Mouse (Mus musculus): ENCODE results near the gene Cdhr5. TPM values are rescaled to one million over a fixed set of nuclear protein-coding genes. Genes with fewer than 3 reads are reported as not detected.

Gene Cdhr5
- polyA plus RNA-seq, 1 experiment from 2014 or later = not detected

- Histone ChIP-seq H3K27me3 (ENCODE audit: control insufficient read depth, insufficient read depth, low read length) (0 out of 2 replicates have a peak, but pooled peaks cover 2% of the 10 kb centered on the region), H3K27ac (ENCODE audit: low read depth, low read length) (no peak overlapping the region), H3K9ac (ENCODE audit: low read length) (no peak overlapping the region), H3K4me2 (ENCODE audit: low read depth) (no peak overlapping the region), H3K36me3 (ENCODE audit: control insufficient read depth, insufficient read depth, low read length) (no peaks in the 10 kb centered on the region), H3K4me1 (ENCODE audit: control insufficient read depth, insufficient read depth, low read length) (0 out of 2 replicates have a peak, but pooled peaks cover 3% of the 10 kb centered on the region), H3K9me3 (ENCODE audit: control insufficient read depth, low read length) (no peaks in the 10 kb centered on the region), H3K4me3 (ENCODE audit: low read depth, low read length) (no peak overlapping the region)
- ATAC-seq (ENCODE audit: insufficient read depth, low FRiP score, low TSS enrichment) (no peak), DNase-seq (ENCODE audit: low spot score) (no peak)
- WGBS = 82% methylated on average over 4 of the region's 4 CpGs
Observed at GRCm38 (mm10) chr7:141282756-141283155, 6.2 kb upstream of the Cdhr5 start.

GRCm38 (mm10) chr7:141281442-141281841 lies 4.9 kb upstream of the Cdhr5 start:
- no peak for ATAC-seq (ENCODE audit: insufficient read depth, low FRiP score, low TSS enrichment)

GRCm38 (mm10) chr7:141278766-141279590 lies 2.4 kb upstream of the Cdhr5 start, which contains the start of gene Sct:
Gene Sct (minus strand): TSS chr7:141279133.
- H3K36me3 ChIP-seq (ENCODE audit: control insufficient read depth, insufficient read depth, low read length) = no peaks in the 10 kb centered on the region
- no peak within 1 kb of the TSS for H3K27ac ChIP-seq (ENCODE audit: low read depth, low read length)
- no peaks in the 10 kb centered on the region for H3K9me3 ChIP-seq (ENCODE audit: control insufficient read depth, low read length)
- H3K9ac ChIP-seq (ENCODE audit: low read length) = peak within 1 kb of the TSS; percentile 60
- 1% methylated on average over 46 of the region's 46 CpGs for WGBS
- peak within 1 kb of the TSS; percentile 37 for H3K4me3 ChIP-seq (ENCODE audit: low read depth, low read length)
- DNase-seq (ENCODE audit: low spot score) (peak; percentile 70), ATAC-seq (ENCODE audit: insufficient read depth, low FRiP score, low TSS enrichment) (peak; percentile 67; the same call in 1 of the 2 replicates)
- 0 out of 2 replicates have a peak, but pooled peaks cover 2% of the 10 kb centered on the region for H3K27me3 ChIP-seq (ENCODE audit: control insufficient read depth, insufficient read depth, low read length)
- H3K4me1 ChIP-seq (ENCODE audit: control insufficient read depth, insufficient read depth, low read length) = 0 out of 2 replicates have a peak, but pooled peaks cover 3% of the 10 kb centered on the region
- peak within 1 kb of the TSS; percentile 86 for H3K4me2 ChIP-seq (ENCODE audit: low read depth)

More at GRCm38 (mm10) chr7:141281442-141281841, 4.9 kb upstream of the Cdhr5 start:
- H3K27me3 ChIP-seq (ENCODE audit: control insufficient read depth, insufficient read depth, low read length) = 0 out of 2 replicates have a peak, but pooled peaks cover 2% of the 10 kb centered on the region
- H3K4me1 ChIP-seq (ENCODE audit: control insufficient read depth, insufficient read depth, low read length) = 0 out of 2 replicates have a peak, but pooled peaks cover 3% of the 10 kb centered on the region
- WGBS = 68% methylated on average over 6 of the region's 6 CpGs
- H3K4me2 ChIP-seq (ENCODE audit: low read depth) = no peak overlapping the region
- no peak overlapping the region for H3K27ac ChIP-seq (ENCODE audit: low read depth, low read length)
- no peak overlapping the region for H3K9ac ChIP-seq (ENCODE audit: low read length)
- H3K9me3 ChIP-seq (ENCODE audit: control insufficient read depth, low read length) = no peaks in the 10 kb centered on the region
- H3K4me3 ChIP-seq (ENCODE audit: low read depth, low read length) = no peak overlapping the region
- H3K36me3 ChIP-seq (ENCODE audit: control insufficient read depth, insufficient read depth, low read length) = no peaks in the 10 kb centered on the region
- no peak for DNase-seq (ENCODE audit: low spot score)

GRCm38 (mm10) chr7:141277701-141278678 lies 1.4 kb upstream of the Cdhr5 start:
- no peak overlapping the region for H3K4me3 ChIP-seq (ENCODE audit: low read depth, low read length)
- WGBS = 79% methylated on average over 11 of the region's 11 CpGs
- 0 out of 2 replicates have a peak, but pooled peaks cover 2% of the 10 kb centered on the region for H3K27me3 ChIP-seq (ENCODE audit: control insufficient read depth, insufficient read depth, low read length)
- 0 out of 2 replicates have a peak, but pooled peaks have one; percentile 5 for ATAC-seq (ENCODE audit: insufficient read depth, low FRiP score, low TSS enrichment)
- H3K36me3 ChIP-seq (ENCODE audit: control insufficient read depth, insufficient read depth, low read length) = no peaks in the 10 kb centered on the region
- DNase-seq (ENCODE audit: low spot score) = no peak
- no peaks in the 10 kb centered on the region for H3K9me3 ChIP-seq (ENCODE audit: control insufficient read depth, low read length)
- no peak overlapping the region for H3K9ac ChIP-seq (ENCODE audit: low read length)
- 0 out of 2 replicates have a peak, but pooled peaks cover 3% of the 10 kb centered on the region for H3K4me1 ChIP-seq (ENCODE audit: control insufficient read depth, insufficient read depth, low read length)
- no peak overlapping the region for H3K4me2 ChIP-seq (ENCODE audit: low read depth)
- no peak overlapping the region for H3K27ac ChIP-seq (ENCODE audit: low read depth, low read length)

- no peak overlapping the region for H3K9ac ChIP-seq (ENCODE audit: low read length)
- H3K4me3 ChIP-seq (ENCODE audit: low read depth, low read length) = no peak overlapping the region
Observed at GRCm38 (mm10) chr7:141275356-141275755, 1.2 kb downstream of the Cdhr5 start.

GRCm38 (mm10) chr7:141270631-141271030 lies 6.0 kb downstream of the Cdhr5 start:
- no peaks in the 10 kb centered on the region for H3K27me3 ChIP-seq (ENCODE audit: control insufficient read depth, insufficient read depth, low read length)
- H3K9ac ChIP-seq (ENCODE audit: low read length) = no peak overlapping the region
- H3K36me3 ChIP-seq (ENCODE audit: control insufficient read depth, insufficient read depth, low read length) = no peaks in the 10 kb centered on the region
- no peak overlapping the region for H3K27ac ChIP-seq (ENCODE audit: low read depth, low read length)
- no peaks in the 10 kb centered on the region for H3K9me3 ChIP-seq (ENCODE audit: control insufficient read depth, low read length)
- peaks cover 5% of the 10 kb centered on the region; the same call in 1 of the 2 replicates for H3K4me1 ChIP-seq (ENCODE audit: control insufficient read depth, insufficient read depth, low read length)
- ATAC-seq (ENCODE audit: insufficient read depth, low FRiP score, low TSS enrichment) = no peak
- WGBS = 79% methylated on average over 3 of the region's 3 CpGs
- no peak overlapping the region for H3K4me2 ChIP-seq (ENCODE audit: low read depth)
- no peak overlapping the region for H3K4me3 ChIP-seq (ENCODE audit: low read depth, low read length)
- DNase-seq (ENCODE audit: low spot score) = no peak

More at GRCm38 (mm10) chr7:141275356-141275755, 1.2 kb downstream of the Cdhr5 start:
- Histone ChIP-seq H3K9me3 (ENCODE audit: control insufficient read depth, low read length) (no peaks in the 10 kb centered on the region), H3K27me3 (ENCODE audit: control insufficient read depth, insufficient read depth, low read length) (0 out of 2 replicates have a peak, but pooled peaks cover 2% of the 10 kb centered on the region), H3K36me3 (ENCODE audit: control insufficient read depth, insufficient read depth, low read length) (no peaks in the 10 kb centered on the region), H3K4me2 (ENCODE audit: low read depth) (no peak overlapping the region), H3K4me1 (ENCODE audit: control insufficient read depth, insufficient read depth, low read length) (0 out of 2 replicates have a peak, but pooled peaks cover 3% of the 10 kb centered on the region), H3K27ac (ENCODE audit: low read depth, low read length) (no peak overlapping the region)
- no peak for DNase-seq (ENCODE audit: low spot score)
- 85% methylated on average over 9 of the region's 9 CpGs for WGBS
- ATAC-seq (ENCODE audit: insufficient read depth, low FRiP score, low TSS enrichment) = no peak

GRCm38 (mm10) chr7:141269273-141269545 lies 7.4 kb downstream of the Cdhr5 start:
- Histone ChIP-seq H3K36me3 (ENCODE audit: control insufficient read depth, insufficient read depth, low read length) (no peaks in the 10 kb centered on the region), H3K9me3 (ENCODE audit: control insufficient read depth, low read length) (no peaks in the 10 kb centered on the region), H3K9ac (ENCODE audit: low read length) (no peak overlapping the region), H3K27me3 (ENCODE audit: control insufficient read depth, insufficient read depth, low read length) (no peaks in the 10 kb centered on the region), H3K4me3 (ENCODE audit: low read depth, low read length) (no peak overlapping the region), H3K4me2 (ENCODE audit: low read depth) (no peak overlapping the region), H3K4me1 (ENCODE audit: control insufficient read depth, insufficient read depth, low read length) (peaks cover 10% of the 10 kb centered on the region; the same call in 1 of the 2 replicates), H3K27ac (ENCODE audit: low read depth, low read length) (no peak overlapping the region)
- WGBS = 80% methylated on average over 14 of the region's 14 CpGs
- no peak for ATAC-seq (ENCODE audit: insufficient read depth, low FRiP score, low TSS enrichment)
- no peak for DNase-seq (ENCODE audit: low spot score)

Data from neural tube, embryonic 11.5 days (tissue).